33 mouse cellular contexts compared by ENCODE assay signal in the genomic region with DNA sequence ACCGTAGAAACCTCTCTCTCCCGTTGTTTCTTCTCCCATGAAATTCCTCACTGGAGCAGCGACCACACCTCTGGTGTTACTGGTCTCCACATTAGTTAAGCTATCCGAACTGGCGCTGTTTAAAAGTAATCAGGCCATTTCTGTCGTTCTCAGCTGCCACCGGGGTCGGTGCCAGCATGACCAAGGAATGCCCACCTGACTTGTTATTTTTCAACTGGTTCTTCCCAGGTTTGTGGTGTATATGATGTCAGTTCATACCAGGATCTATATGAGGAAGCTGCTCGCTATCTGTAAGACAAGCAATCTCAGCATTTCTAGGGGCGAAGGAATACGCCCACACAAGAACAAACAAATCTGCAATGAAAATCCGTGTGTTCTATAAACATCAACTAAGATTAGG.
"Had no signal": no experiment of that assay in that cellular context is flagged by ENCODE, and none has a peak within 500 bp of the region (broad histone marks: within the 10 kb centered on the region; RNA-seq: fewer than 3 reads in every experiment).

No protein-coding gene starts in this region.

- H3K9ac ChIP-seq: heart, embryonic 12.5 days; heart, embryonic 13.5 days; heart, embryonic 15.5 days; hindbrain, embryonic 12.5 days; hindbrain, embryonic 13.5 days; hindbrain, embryonic 14.5 days; hindbrain, embryonic 15.5 days; intestine, embryonic 15.5 days had no signal

- H3K27ac ChIP-seq: heart, embryonic 13.5 days; heart, embryonic 15.5 days; hindbrain, embryonic 10.5 days; hindbrain, embryonic 12.5 days; hindbrain, embryonic 13.5 days; hindbrain, embryonic 14.5 days; hindbrain, embryonic 15.5 days; hindbrain, postnatal 0 days; intestine, embryonic 15.5 days; kidney, postnatal 0 days; layer of hippocampus, adult 2 months; left cerebral cortex, adult 2 months had no signal

- H3K27me3 ChIP-seq: intestine, embryonic 15.5 days had no signal

- H3K4me3 ChIP-seq: heart, embryonic 12.5 days; heart, embryonic 13.5 days; heart, embryonic 15.5 days; hindbrain, embryonic 10.5 days; hindbrain, embryonic 12.5 days; hindbrain, embryonic 13.5 days; hindbrain, embryonic 15.5 days; intestine, embryonic 15.5 days; layer of hippocampus, adult 2 months; left cerebral cortex, adult 2 months had no signal

- ATAC-seq: hindbrain, embryonic 16.5 days; hindbrain, postnatal 0 days; inflammation-experienced regulatory T-cells, adult 6 months; intestine, embryonic 15.5 days; intestine, embryonic 16.5 days; intestine, postnatal 0 days had no signal

- H3K36me3 ChIP-seq: heart, embryonic 12.5 days; heart, embryonic 13.5 days; heart, embryonic 15.5 days; hindbrain, embryonic 10.5 days; hindbrain, embryonic 12.5 days; hindbrain, embryonic 13.5 days; hindbrain, embryonic 15.5 days; intestine, embryonic 15.5 days had no signal

- H3K4me2 ChIP-seq: heart, embryonic 11.5 days; heart, embryonic 12.5 days; heart, embryonic 13.5 days; heart, embryonic 15.5 days; hindbrain, embryonic 12.5 days; hindbrain, embryonic 13.5 days; hindbrain, embryonic 14.5 days; hindbrain, embryonic 15.5 days; intestine, embryonic 15.5 days had no signal

- H3K4me1 ChIP-seq: intestine, embryonic 15.5 days had no signal

- H3K9me3 ChIP-seq: heart, embryonic 12.5 days; heart, embryonic 13.5 days; heart, embryonic 15.5 days; hindbrain, embryonic 10.5 days; hindbrain, embryonic 12.5 days; hindbrain, embryonic 13.5 days; hindbrain, embryonic 15.5 days; intestine, embryonic 15.5 days had no signal

- DNase-seq: heart, postnatal 10 days; heart, postnatal 14 days; heart, postnatal 36 days; heart, postnatal 4 days; kidney, adult 18-20 months; kidney, adult 2 months; kidney, adult 8-10 months; kidney, adult 9 months; kidney, postnatal 10 days; kidney, postnatal 14 days; kidney, postnatal 25 days; kidney, postnatal 36 days; kidney, postnatal 4 days; layer of hippocampus, adult 9-11 months; layer of hippocampus, postnatal 36 days had no signal
